Mouse (Mus musculus) ovary, postnatal 10 days (tissue): ENCODE results near the gene Alox12b.

Experiments
- DNase-seq: peaks from one replicate; pipeline ENCODE4 v3.0.0; 2022; ENCODE audit warnings: low spot score

Gene Alox12b

DNA sequence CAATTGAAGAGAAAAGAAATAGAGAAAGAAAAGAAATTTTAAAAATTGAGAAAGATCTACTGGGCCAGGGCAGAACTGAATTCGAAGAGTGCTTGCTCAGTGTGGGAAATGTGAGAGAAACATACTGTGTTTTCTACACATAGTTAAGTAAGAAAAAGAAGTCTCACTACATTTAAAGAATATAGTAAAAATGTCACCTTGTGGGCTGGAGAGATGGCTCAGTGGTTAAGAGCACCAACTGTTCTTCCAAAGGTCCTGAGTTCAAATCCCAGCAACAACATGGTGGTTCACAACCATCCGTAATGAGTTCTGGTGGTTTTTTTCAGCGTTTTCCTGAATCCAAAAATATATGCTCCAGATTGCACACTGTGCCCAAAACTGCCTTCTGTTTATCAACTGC, 21.7 kb downstream of the Alox12b start:
- DNase-seq = no peak

DNA sequence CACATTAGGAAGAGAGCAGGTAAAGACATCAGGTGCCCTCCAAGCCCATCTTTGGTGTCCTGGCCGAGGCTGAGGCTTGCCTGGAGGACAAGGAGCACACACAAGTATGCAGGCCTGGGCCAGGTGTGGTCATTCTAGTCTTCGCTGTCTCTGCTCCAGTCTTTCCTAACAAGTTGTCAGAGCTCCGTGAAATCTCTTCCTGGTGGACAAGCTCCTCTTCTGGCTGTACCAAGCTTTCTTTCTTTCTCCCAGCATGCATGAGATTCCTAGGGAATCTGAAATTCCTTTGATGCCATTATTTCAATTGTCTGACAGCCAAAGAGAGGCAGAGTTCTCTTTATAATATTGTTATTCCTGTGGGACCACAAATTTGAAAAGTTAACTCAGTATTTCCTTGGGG, 22.7 kb downstream of the Alox12b start:
- no peak for DNase-seq

DNA sequence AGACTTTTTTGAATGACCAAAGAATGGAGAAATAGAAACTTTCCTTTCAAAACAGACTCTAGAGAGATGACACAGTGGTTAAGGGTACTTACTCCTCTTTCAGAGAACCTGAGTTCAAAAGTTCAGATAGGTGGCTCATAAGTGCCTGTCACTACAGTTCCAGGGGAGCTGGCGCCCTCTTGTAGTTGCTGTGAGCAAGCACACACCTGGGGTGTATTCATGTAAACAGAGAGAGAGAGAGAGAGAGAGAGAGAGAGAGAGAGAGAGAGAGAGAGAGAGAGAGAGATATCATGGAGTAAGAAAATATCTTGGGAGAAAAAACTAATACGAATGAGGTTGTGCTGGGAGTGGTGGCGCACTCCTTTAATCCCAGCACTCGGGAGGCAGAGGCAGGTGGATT, 23.3 kb downstream of the Alox12b start:
- no peak for DNase-seq

DNA sequence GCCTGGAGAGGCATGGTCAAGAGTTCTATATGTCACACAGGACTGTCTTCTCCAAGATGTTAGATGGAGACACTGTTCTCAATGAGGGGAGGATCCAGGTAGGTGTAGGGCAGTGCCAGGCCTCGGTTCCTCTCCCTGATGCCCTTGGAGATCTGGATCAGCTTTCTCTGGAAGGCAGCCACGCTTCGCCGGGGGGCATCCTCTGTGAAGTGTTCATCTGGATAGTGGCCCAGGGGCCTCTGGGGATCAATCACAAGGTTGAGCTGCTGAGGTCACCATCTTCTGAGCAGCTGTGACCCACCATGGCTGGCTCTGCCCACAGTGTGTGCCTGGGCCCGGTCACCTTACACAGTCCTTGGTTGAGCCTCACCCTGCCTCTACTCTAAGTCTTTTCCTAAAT, 28.2 kb downstream of the Alox12b start:
- no peak for DNase-seq

DNA sequence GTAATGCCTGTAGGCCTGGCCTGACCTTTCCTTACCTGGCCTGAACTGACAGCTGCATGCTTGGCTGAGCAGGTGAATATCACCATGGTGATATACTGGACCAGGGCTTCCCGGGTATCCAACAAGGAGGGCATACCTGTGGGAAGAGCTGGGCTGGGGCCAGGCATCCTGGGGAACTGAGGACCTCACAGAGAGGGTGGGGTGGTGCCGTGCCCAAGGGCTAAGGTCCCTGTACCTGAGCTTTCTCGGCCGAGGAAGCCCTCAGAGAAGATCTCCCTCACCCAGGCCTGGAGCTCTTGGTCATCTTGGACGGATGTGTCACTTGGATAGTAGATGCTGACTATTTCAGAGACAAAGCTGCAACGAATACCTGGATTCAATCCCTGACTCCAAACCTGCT, 29.1 kb downstream of the Alox12b start:
- no peak for DNase-seq

DNA sequence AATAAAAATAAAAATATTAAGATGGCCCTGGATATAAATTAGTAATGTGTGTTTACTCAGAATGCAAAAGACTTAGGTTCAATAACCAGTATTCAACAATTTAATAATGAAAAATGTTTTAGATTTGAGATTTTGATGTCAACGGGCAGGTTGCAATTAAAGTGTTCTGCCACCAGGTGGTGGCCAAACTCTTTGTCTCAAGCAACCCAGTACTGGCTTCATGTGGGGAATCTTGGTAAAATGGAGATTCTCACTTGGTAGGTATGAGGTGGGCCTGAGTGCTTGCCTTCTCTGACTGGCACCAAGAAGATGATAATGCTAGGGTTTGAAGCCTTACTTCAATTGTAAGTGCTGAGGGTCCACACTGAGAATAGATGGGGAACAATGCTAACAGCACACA, 36.1 kb downstream of the Alox12b start:
- no peak for DNase-seq

DNA sequence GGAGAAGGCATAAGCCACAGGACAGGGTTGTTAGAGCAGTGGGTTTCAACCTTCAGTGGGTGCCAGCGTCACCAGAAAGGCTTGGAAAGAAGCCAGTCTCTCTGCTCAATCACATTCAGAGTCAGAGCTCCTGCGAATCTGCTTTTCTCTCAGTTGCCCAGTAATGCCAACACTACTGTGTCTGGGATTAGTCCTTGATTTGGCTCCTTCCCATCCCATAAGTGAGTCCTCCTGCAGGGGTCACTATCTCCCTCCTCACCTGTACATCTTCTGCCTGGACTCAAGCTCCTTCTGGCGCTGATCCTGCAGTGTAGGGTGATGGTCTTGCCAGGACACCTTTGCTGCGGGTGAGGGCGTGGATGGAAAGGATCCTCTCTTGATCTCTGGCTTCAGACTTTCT, 40.0 kb downstream of the Alox12b start:
- DNase-seq = no peak

DNA sequence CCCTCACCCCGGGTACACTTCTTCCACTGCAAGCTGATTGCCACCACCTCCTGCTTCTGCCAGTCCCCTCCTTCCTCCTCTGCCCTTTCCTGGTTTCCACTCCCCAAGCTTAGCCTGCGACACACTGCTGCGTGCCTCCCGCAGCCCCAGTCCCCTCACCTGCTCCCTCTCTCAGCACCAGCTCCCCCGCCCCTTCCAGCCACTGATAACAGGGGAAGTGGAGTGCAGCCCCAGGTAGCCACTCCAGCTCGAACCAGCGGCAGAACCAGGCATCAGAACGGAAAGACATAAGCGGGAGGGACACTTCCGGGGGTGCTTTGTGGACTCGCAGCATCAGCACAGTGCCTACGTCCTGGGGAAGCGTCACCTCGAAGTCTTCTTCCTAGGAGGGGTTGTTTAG, 40.4 kb downstream of the Alox12b start:
- DNase-seq = no peak

- no peak for DNase-seq
These were observed 41.0 kb downstream of the Alox12b start, which contains the start of gene Alox8 for GRCm38 (mm10) chr11:69197743-69198142. Alox8 (minus strand) TSS chr11:69197843.

- DNase-seq = no peak
These were observed 42.5 kb downstream of the Alox12b start for GRCm38 (mm10) chr11:69199251-69199650.

GRCm38 (mm10) chr11:69200231-69200630, 43.4 kb downstream of the Alox12b start:
- no peak for DNase-seq

DNA sequence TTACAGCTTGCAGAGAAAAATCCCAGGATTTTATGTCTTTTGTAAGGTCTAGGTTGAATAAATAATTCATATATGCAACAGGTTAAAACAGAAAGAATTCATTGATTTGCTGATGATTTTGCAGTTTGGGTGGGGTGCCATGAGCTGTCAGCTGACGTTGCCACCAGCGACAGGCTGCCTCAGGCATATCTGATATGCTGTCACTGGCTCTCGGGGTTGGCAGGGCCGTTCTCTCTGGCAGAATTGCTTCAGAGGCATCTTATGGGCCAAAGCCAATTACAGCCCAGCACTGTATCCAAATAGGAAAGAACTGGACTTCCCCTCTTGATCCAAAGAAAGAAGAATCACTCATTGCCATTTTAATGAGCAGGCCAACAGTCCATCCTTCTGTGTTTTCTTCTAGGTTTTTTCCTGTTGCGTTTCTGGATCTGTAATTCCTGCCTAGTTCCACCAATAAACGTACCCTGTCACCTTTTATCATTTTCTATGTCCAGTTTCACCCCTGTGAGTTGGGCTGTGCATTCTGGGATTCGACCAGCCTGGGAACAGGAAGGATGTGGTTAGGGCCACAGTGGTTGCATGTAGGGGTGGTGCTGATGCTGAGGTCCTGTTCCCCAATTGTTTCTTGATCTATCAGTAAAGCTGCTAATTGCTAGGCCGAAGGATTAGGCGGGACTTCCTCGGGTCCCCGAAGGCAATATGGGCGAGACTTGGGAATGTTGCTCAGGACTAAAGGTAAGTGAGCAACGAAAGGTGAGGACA, 45.9 kb downstream of the Alox12b start:
- DNase-seq = no peak

DNA sequence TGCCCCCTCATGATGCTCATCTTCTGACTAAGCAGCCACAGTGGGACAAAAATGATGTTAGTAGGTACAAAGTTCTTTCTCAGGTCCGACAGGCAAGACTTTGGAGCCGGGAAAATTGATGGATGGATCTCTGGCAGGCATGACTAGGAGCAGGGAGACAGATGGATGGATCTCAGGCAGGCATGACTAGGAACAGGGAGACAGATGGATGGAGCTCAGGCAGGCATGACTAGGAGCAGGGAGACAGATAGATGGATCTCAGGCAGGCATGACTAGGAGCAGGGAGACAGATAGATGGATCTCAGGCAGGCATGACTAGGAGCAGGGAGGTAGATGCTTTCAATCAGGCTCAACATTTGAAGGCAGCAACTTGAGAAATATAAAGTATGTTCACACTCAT, 54.6 kb downstream of the Alox12b start:
- no peak for DNase-seq

DNA sequence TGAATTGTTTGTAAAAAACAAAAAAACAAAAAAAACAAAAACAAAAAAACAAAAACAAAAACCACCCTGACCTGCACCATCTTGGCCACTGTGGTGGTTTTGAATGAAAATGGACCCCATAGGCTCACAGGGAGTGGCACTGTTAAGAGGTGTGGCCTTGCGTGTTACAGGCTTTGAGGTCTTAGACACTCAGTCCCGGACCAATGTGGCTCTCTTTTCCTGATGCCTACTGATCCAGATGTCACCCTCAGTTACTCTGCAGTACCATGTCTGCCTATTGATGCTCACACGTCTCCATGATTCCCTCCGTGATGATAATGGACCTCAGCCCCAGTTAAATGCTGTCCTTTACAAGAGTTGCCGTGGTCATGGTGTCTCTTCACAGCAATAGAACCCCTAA, 60.6 kb downstream of the Alox12b start:
- DNase-seq = no peak

- no peak for DNase-seq
These were observed 61.9 kb downstream of the Alox12b start for GRCm38 (mm10) chr11:69218661-69219060.
